20 mouse cellular contexts compared by ENCODE assay signal in genomic region chr11:7178724-7179123, GRCm38 (mm10). TPM values are rescaled to one million over a fixed set of nuclear protein-coding genes. Genes with fewer than 3 reads are reported as not detected.
"Had no signal": no experiment of that assay in that cellular context is flagged by ENCODE, and none has a peak within 500 bp of the region (broad histone marks: within the 10 kb centered on the region; RNA-seq: fewer than 3 reads in every experiment).

No protein-coding gene starts in this region.

- H3K4me3 ChIP-seq: kidney, embryonic 15.5 days; left cerebral cortex, adult 2 months; liver, embryonic 12.5 days; liver, embryonic 15.5 days; midbrain, embryonic 13.5 days had no signal

- H3K9ac ChIP-seq: kidney, embryonic 15.5 days; liver, embryonic 12.5 days; liver, embryonic 15.5 days; midbrain, embryonic 13.5 days had no signal

- DNase-seq: kidney, adult 11 months; kidney, adult 8-10 months; kidney, postnatal 10 days; kidney, postnatal 36 days; layer of hippocampus, postnatal 36 days; lung, postnatal 10 days; thymus, postnatal 25 days had no signal

- ATAC-seq: liver, embryonic 12.5 days; midbrain, embryonic 13.5 days; midbrain, embryonic 16.5 days had no signal

- H3K4me1 ChIP-seq: kidney, embryonic 15.5 days; liver, embryonic 12.5 days; liver, embryonic 15.5 days had no signal

- H3K27me3 ChIP-seq: kidney, embryonic 15.5 days; liver, embryonic 12.5 days; liver, embryonic 15.5 days; midbrain, embryonic 13.5 days had no signal

- H3K4me2 ChIP-seq: kidney, embryonic 15.5 days; liver, embryonic 12.5 days; liver, embryonic 15.5 days; midbrain, embryonic 13.5 days had no signal

- H3K36me3 ChIP-seq: kidney, embryonic 15.5 days; liver, embryonic 12.5 days; liver, embryonic 15.5 days; midbrain, embryonic 13.5 days had no signal

- H3K9me3 ChIP-seq: kidney, embryonic 15.5 days; liver, embryonic 12.5 days; liver, embryonic 15.5 days; midbrain, embryonic 13.5 days had no signal

- H3K27ac ChIP-seq: kidney, embryonic 15.5 days; left cerebral cortex, adult 2 months; liver, embryonic 12.5 days; liver, embryonic 15.5 days; macrophage; midbrain, embryonic 13.5 days had no signal

RNA-seq across cellular contexts. Expression of gene Gm11985, which starts 9.6 kb away (rescaled TPM):
- polyA plus RNA-seq: kidney, embryonic 15.5 days; limb, embryonic 11.5 days; liver, embryonic 12.5 days; liver, embryonic 15.5 days; macrophage; midbrain, embryonic 13.5 days; midbrain, embryonic 16.5 days; neural tube, embryonic 11.5 days; small intestine, adult 2 months; spleen, adult 2 months; thymus, postnatal 0 days had no signal

RNA-seq across cellular contexts. Expression of gene Igfbp1, which starts 18.9 kb away (rescaled TPM):
- polyA plus RNA-seq: macrophage; neural tube, embryonic 14.5 days; spleen, adult 2 months had no signal

RNA-seq across cellular contexts. Expression of gene Igfbp3, which starts 35.0 kb away (rescaled TPM):
- polyA plus RNA-seq: macrophage had no signal
